Mouse (Mus musculus) kidney, adult 9 months (tissue): ENCODE data around the gene Serpinb1a.

Experiments used
- DNase-seq: peaks from one replicate; pipeline ENCODE4 v3.0.0; 2022

Gene Serpinb1a

DNA sequence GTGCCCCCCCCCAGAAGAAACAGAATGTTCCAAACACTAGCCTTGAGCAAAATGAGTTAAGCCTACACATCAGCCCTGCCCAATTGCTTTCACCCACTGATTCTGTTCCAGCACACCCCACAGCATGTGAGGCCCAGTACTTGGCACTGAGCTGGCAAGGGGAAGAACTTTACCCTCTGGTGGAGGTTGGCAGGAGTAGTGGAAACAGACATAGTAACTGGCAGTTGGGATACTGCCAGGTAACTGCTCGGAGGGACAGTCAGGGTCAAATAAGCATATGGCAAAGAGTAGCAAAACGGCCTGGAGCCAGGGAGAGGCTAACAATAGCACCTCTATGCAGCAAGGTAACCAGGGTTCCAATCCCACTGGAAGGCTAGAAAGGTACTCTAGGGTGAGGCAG lies 56.4 kb downstream of the Serpinb1a start:
- DNase-seq = peak; percentile 95
